Mouse (Mus musculus) G1E-ER4 (cell line): ENCODE data around the gene Tkt. TPM values are rescaled to one million over a fixed set of nuclear protein-coding genes. Genes with fewer than 3 reads are reported as not detected.

Experiments used
- GATA1 ChIP-seq: IDR thresholded peaks from one replicate; pipeline ENCODE4 v1.8.0; 2012; ENCODE audit warnings: low read length, inconsistent platforms
- polyA plus RNA-seq: library from polyadenylated mRNA; stranded (reverse); fragments of >175 nt; gene quantifications from 2 replicates; pipeline ENCODE4 v1.2.3, GENCODE M21; 2012

The Tkt gene
- polyA plus RNA-seq, 1 experiment, result 875 TPM

DNA sequence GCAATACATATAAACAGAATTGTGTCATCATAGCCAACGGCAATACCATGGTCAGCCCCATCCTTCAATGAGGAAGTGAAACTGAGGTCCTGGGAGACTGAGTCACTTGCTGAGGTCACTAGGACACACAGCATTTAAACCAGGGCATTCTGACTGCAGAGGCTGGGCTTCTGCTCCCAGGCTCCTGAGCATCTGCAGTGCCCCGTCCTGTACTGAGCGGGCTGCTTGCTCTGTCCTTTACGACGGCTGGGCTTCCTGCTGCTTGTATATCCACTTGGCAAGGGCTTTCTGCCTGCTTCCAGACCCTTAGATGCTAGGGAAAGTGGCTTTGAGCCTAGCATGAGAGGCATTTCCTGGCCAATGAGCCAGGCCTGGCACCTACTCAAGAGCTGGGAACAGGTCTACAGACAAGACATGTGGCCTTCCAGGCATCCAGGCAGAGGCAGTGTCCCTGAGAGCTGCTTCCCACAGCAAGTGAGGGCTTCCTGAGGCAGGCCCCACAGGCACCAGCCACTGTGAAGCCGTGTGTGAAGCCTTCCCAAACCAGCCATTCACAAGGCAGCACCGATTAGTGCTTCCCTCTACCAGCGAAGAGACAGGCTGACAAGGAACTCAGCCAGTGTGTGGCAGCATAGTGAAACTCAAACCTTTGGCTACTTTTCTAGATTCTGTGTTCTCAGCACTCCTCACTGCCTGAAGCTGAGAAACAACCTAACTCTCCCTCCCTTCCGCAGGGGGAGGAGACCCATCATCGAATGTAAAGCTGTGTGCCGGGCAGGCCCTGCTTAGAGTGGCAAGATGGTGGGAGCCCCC lies 45.3 kb downstream of the Tkt start:
- TF ChIP-seq GATA1, result no peak

DNA sequence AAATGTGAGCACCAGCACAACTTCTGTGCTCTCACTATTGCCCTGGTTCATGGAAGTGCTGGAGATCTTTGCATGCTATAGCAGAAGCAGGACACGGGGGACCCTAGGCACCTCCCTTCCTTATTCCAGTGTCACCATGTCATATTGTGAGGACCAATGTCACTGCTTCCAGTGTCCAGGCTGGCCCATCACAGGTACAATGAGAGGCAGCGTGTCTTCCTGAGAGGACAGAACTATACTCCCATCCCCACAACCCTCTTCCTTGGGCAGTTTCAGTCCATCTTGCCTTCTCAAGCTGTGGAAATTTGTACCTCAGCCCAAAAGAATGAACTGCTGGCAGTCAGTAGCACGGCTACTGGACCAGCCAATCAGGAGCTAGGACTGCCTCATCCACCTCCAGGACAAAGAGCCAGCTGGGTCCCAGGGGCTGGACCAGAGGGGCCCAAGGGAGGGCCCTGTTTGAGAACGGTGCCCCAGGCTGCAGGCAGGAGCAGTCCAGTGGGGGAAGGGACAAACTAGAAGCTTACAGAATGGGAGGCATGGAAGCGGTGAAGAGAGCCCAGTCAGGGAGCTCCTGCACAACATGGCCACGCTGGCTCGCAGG lies 46.0 kb downstream of the Tkt start:
- TF ChIP-seq GATA1, result no peak

DNA sequence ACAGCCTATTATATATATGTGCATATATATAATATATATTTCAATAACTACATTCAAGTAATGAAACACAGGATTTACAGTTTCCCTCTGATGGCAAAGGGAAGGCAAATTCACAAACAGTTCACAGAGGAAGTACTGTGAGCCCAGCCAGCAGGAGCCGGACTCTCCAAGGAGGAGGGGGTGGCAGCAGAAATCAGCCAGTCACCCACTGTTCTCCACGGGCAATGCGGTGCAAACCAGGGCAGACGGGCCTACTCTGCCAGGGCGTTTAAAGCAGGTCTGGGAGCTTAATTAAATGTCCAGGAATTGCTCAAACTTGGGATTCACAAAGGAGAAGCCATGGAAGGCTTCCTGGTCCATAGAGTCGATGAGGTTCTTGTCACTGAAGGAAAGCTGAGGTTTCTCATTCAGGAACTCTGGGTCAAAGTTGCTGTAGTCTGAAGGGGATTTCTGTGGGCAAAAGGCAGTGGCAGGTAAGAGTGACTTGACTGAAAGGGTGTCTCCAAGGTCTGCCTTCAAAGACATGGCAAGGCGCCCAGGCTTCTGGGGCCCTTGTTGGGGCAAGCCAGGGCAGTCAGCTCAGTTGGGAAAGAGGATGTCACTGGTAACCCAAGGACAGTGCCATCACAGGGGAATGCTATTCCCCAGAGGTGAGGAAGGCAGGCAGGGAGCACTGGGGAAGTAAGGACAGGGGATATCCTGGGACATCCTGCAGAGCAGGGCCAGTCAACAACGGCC lies 47.6 kb downstream of the Tkt start:
- no peak for TF ChIP-seq GATA1

DNA sequence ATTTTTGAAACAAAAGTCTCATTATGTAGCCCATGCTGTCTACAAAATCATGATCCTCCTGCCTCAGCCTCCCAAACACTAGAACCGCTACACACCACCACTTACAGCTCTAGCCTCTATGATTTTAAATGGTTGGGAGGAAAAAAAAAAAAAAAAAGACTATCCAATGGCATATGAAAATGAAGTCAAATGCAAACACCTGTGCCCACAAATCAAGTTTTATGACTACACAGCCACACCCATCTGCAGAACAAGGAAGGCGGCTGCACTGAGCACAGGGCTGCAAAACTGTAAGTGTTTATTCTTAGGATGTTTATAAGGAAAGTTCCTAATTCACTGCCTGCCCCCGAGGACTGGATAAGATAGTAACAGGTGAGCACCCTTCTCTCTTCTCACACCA lies 48.2 kb downstream of the Tkt start:
- TF ChIP-seq GATA1, result no peak

DNA sequence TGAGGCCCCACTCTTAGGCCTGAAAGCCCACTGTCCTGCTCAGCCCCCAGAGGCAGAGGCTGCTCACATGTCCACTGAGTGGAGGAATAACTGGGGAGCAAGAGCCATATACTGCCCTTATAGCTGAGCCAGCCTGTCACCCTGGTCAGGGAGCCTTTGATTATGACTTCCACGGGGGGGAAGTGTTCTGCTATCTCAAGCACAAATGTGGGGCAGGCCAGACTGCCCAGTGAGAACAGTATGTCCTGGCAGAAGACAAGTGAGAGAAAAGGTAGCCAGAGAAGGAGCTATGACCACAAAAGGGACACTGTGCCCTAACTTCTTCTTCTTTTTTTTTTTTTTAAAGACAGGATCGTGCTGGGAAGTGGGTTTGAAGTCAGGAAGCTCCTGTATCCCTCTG lies 49.0 kb downstream of the Tkt start:
- no peak for TF ChIP-seq GATA1

DNA sequence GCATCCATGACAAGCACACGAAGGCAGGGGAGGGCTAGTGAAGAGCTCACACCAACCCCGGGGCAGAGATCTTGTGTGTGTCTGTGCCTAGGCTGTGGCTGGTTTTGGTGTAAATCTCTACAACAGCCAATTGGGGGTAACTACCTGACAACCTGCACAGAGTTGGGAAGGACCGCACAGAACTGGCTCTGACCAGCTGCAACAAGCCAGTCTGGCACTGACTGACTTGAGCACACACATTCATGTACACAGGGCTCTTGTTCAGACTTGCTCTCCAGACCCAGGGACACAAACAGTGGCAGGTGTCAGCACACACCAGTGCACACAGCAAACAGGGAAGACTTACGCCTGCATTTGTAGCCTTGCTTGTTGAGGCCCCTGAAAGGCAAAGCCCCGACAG lies 58.7 kb downstream of the Tkt start:
- no peak for TF ChIP-seq GATA1

DNA sequence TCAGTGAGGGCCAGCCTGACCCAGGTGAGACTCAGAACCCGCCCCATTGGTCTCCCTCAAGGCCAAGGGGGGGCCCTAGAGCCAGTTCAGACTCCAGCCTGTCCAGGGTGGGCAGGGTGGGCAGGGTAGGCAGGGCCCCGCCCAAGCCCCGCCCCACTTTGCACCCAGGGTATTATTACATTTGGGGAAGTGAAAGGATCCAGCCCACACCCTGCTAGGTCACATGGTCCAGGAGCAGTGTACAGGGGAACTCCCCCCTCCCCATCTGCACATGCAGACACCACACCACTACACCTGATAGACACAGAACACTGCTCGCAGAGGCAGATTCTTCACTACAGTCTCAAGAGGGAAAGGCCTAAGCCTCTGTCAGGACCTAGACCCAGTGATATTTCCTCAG lies 59.5 kb downstream of the Tkt start:
- TF ChIP-seq GATA1, result no peak

DNA sequence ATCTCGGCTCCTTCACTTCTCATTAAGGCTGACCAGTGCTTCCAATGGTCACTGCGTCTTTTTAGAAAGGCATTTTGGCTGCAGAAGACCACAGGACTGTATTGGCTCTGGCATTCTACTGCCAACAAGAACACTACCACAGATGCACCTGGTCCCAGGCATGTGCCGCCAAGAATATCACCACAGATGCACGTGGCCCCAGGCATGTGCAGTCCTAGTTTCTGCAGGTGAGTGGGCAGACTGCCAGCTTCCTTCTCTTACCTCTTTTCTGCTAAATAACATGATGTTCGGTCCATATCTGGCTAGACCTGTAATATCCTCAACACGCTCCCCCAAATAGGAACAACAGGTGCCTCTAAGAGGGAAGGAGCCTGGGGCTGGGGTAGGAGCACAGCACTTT lies 60.0 kb downstream of the Tkt start:
- no peak for TF ChIP-seq GATA1

DNA sequence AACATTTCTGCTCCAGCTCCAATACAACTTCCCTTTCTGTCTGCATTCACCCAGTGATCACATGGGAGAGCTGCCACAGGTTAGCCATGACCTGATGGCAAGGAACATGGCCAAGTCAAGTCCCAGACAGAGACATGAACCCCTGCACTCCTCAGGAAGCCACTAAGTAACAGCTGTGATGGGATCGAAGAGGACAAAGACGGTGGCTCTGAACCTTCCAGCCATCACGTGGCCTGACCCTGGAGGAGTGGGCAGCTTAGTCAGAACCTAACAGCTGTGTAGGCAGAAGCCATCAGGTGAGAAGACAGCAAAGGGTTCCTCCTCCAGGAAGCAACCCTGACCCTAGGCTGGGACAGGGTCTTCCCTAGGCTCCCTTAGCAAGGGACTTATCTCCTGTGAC lies 61.3 kb downstream of the Tkt start:
- TF ChIP-seq GATA1, result no peak

DNA sequence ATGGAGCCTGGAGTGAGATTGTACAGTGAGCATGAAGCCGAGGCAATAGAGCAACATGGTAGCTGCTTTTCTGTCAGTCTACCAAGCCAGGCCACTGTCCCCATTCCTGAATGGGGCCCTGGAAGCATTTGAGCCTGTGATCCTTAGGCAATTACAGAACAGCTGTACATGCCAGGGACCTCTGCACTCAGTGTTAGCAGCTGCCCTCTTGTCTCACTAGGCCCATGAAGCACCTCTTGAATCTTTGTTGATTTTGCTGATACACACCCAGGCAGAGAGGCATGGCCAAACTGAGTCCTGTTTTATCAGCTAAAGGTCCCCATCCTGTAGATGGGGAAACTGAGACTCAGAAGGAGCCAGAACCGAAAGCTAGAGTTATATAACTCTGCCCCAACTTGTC lies 62.1 kb downstream of the Tkt start:
- no peak for TF ChIP-seq GATA1

DNA sequence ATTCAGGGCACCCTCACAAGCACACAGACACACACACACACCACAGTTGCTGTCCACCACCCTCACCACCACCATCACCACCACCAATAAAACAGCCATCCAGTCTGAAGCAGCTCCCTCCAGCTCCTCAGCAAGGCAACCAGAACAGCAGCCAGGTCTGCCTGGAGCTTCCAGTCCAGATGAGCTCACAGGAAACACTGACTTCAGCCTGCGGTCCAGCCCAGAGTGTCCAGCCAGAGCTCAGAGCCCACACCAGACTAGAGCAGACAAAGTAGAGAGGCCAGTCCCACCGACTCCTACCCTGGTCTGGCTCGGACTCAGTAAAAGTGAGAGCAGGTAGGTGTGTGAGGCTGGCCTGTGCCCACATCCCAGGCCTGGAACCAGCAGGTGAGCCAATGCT lies 62.8 kb downstream of the Tkt start:
- no peak for TF ChIP-seq GATA1

DNA sequence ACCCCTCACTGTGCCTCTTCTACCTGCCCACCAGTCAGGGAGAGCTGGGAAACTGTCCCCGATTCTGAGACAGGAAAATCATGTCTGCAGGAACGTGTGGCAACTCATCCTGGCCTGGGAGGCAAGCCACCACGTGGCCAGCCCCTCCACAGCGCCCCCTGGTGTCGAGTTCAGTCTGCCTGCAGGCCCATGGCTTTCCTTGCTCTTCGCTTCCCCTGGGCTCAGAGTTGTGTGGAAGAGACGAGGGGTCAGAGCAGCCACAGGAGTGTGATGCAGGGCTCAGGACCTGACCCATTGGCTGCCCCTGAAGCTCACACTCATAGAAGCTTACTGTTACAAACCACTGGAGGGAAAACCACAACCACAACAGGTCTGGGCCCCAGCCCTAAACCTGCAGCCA lies 64.4 kb downstream of the Tkt start:
- TF ChIP-seq GATA1, result no peak

DNA sequence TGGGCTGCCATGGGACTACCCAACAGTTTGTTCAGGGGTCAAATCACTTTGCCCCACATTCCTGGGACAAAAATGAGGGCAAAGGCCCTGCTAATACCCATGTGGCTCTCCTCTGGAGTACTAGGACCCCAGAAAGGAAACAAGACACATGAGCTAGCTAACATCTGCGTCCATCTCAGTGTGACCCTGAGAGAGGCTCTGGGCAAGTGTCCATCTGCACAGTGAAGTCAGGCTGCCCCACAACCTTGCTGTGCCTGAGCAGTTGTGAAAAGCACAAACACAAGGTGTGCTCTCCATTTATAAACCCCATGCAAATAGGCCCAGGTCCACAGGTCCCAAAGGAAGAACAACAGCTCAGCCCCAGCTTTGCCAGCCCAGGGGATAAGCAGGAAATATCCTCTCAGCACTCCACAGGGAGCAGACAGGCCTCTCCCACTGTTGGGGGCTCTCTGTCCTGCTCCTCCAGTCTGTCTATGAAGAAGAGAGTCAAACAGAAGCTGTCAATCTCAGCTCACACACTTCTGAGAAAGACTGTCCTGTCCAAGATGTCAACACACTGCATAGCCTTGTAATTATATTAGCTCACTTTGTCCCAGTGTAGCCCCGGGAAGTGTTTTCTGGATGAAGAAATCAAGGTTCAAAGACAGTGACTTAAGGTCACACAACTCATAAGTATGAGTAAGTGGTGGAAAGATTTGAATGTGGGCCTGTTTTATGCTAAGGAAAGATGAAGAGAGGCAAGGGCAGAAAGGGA lies 65.0 kb downstream of the Tkt start:
- TF ChIP-seq GATA1, result no peak

DNA sequence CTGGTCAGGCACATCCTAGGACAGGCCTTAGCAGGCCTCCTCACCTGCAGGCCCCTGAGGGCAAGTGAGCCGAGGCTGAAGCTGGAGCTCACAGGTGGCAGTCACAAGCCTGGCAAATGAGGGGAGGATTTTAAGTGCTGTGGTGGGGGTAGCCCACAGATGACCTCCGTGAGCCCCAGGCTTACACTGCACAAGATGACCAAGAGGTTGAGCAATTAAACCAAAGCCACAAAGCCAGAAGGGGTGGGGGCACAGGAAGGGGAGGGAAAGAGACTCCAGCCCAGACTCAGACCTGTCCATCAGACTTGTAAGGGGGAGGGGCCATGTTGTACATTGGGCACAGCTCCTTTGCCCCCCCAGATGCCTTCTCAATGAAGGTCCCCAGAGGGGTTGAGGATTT lies 68.6 kb downstream of the Tkt start:
- TF ChIP-seq GATA1, result no peak

DNA sequence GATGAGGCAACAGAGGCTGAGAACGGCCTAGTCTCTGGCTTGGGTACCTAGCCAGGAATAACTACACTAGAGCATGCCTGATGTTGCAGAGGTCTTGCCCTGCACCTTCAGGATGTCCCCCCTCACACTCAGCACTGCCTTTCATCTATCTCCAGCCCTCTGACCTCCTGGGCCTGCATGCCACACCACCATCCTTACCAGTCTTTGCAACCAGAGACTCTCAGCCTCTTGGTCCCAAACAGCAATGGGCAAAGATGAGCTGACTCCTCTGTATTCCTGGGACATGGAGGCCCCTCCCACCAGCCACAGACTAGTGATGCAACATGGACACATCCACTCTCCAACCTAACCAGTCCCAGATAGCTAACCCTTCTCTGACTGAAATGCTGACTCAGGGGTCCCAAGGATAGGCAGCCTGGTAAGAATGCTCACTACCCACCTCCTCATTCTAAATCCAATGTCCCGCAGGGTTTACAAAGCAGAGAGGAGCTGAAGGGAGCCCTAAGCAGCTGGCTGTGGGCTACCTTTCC lies 70.7 kb downstream of the Tkt start:
- TF ChIP-seq GATA1, result no peak
